Mouse (Mus musculus) mesoderm, embryonic 11.5 days (tissue): ENCODE measurements around the gene Pde8a.

Source experiments
- DNase-seq: peaks from one replicate; pipeline ENCODE4 v3.0.0-alpha.2; 2012; ENCODE audit warnings: low read depth, low spot score

Pde8a gene

GRCm38 (mm10) chr7:81336432-81336786 lies 123.0 kb downstream of the Pde8a start:
- peak; percentile 76 for DNase-seq

GRCm38 (mm10) chr7:81337785-81338521 lies 124.6 kb downstream of the Pde8a start:
- DNase-seq, result no peak

- no peak for DNase-seq
Measured at GRCm38 (mm10) chr7:81338522-81338873, 125.1 kb downstream of the Pde8a start.

DNA sequence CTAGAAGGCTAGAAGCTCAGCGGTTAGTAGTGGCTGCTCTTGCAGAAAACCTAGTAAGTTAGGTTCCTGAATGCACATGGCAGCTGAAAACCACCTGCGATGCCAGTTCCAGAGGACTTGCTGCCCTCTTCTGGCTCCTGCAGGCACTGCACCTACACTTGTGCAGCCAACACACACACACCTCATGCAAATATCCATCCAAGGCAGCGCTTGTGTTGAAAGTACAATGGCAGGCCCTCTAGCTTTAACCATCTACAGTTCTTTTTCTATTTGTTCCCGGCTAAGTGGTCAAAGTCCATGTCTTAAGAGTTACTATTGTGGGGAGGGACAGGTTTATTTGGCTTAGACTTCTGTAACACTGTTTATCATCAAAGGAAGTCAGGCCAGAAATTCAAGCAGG lies 126.4 kb downstream of the Pde8a start:
- DNase-seq, result peak; percentile 72

GRCm38 (mm10) chr7:81341563-81341962 lies 128.2 kb downstream of the Pde8a start:
- DNase-seq, result peak; percentile 39

- DNase-seq, result no peak
Measured at GRCm38 (mm10) chr7:81342356-81343094, 129.1 kb downstream of the Pde8a start.

DNA sequence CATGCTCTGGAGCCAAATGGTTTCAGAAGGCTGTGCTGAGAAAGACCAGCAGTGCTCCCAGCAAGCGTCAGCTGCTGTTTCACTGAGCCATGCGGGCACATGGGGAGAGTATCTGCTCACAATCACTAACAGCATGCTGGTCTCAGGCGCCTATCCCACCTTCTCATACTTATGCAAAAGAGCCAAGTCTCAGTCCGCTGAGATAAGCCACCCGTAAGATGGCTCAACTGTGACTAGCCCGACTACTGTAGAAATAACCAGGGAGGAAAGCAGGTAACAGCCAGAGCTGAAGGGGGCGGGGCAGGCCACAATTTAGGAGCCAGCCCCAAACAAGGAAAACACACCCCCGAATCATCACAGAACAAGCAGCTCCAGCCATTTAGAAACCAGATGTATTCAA lies 129.9 kb downstream of the Pde8a start:
- no peak for DNase-seq

GRCm38 (mm10) chr7:81343831-81344230 lies 130.4 kb downstream of the Pde8a start:
- DNase-seq, result no peak

DNA sequence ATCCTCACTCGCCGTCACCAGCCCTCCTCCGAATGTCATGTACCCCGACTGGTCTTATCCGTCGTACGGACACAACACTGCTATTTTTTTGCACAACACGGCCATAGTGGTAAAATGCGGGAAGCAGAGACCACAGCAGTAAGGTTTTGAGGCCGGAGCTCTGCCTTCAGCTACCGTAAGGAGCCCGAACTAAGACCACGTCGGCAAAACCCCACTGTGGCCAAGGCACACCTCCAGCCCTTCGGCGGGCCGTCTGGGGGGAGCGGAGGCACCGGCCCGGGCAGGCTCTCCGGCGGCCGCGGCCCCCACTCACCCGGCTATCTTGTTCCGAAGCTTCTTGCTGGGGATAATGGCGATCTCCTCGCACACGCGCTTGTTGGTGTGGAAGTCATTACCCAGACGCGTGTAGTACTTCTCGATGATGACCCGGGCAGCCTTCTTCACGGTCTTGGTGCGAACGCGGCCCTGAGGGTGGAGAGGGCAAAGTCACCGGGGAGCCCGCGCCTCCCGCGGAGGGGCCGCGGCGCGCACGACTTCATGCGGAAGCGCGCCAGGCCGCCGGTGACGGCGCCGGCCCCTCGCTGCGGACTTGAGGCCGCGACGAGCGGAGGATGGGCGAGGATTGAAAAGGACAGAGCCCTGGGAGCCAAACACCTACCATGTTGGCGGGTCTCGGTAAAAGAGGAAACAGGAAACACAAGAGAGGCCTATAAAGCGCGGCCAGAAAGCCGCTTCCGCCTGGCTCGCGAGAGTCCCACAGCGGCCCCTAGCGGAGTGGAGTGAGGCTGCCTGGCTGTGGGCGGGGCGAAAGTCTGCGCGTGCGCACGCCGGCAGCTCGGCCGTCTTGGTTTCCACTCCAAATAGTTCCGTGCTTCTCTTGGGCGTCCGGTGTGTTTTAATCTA lies 131.4 kb downstream of the Pde8a start, which contains the start of gene Rps17:
Gene Rps17, minus strand, starts transcription at position 711 of the 903 bp plus-strand sequence.
- peak; percentile 96 for DNase-seq

DNA sequence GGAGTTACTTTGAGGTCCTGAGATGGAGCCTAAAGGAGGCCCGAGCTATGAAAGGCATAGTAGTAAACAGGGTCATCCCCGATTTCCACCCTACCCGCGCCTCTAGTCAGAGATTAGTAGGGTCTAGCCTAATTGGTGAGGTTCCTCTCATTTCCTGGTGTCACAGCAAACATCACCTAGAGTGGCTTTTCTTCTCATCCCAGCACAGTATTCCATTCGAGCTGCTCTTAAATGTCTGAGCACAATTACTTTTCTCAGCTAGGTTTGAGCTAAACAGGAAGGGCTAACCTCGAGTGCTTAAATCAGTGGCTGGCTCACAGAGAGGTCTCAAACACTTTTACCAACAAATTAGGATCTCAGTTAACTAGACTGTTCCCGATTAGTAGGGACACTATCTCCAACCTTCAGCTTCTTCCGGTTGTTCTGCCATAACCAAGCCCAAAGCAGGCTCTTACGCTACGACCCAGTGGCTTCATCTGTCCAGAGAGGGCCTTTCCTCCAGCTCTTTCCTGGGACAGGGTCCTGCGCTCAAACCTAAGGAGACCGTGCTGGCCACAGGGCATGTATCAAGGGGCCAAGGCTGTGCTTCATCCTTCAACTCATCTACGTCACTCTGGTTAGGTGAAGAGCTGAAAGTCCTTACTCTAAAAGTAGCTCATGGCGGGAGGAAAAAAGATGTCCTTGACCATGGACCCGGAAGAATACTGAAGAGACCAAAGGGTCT lies 132.2 kb downstream of the Pde8a start:
- no peak for DNase-seq

DNA sequence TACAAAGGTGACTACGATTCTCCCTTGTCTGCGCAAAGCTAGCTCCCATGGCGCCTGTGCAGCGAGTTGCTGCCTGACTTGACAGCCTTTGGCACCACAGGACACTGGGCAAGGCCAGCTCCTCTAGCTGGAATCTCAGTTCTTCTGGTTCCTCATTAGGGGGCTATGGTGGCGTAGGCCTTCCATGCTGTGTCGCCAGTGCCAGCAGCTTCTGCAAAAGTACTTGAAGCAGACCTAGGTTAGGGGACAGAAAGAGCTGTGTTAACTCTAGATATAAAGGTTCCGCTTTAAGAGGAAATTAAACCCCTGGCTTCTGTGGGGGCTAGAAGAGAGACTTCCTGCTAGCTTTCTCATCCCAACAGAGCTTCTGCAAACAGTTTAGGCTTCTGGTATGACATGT lies 134.8 kb downstream of the Pde8a start:
- no peak for DNase-seq

DNA sequence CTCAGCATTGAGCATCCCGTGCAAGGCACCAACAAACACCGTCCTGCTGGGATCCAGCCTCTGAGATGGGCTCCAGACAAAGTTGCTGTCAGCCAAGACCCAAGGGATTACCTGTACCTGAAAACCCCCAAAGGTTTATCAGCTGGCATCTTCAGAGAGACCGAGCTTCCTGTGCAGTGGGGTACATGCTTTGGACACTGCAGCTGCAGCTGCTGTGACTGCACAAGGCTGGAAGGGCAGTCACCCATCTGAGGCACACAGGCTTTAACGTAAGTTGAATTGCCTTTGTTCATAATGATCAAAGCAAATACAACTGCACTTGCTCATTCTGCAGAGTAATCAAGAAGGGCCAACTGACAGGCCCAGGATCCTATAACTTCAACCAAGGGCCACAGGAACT lies 138.4 kb downstream of the Pde8a start:
- DNase-seq, result no peak

DNA sequence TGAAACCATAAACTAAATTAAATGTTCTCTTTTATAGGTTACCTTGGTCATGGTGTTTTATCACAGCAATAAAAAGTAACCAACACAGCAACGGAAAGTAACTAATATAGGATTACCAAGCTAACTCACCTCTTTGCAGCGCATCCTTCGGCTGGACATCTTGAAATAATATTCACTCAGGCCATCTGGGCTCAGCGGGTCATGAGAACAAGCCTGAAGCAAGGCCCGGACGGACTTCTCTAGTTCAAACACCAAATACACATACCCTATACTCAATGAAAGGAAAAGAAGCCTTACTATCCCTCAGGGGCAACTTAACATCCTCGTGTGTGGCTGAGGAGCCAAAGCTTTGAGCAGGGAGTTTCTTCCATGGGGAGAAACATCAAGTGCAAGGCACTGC lies 142.3 kb downstream of the Pde8a start:
- no peak for DNase-seq

GRCm38 (mm10) chr7:81356360-81356759 lies 143.0 kb downstream of the Pde8a start:
- DNase-seq, result no peak

DNA sequence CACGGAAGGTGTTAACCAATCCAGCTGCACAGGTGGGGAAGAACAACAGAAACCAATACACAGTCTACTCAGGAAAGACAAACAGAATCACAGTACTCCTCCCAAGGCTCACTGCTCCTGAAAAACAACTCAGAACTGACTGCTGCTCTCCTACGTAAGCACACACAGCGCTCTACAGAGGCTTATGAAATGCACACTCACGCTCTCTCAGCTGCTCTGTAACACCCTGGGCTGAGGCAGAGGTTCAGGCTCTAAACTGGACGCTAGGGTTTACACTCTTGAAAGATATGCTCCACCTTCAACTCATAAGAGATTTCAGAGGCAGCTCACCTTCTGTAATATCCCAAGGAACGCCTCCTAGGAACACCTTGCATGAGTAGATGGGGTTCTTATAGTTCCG lies 143.6 kb downstream of the Pde8a start:
- no peak for DNase-seq

GRCm38 (mm10) chr7:81367946-81368345 lies 154.6 kb downstream of the Pde8a start:
- no peak for DNase-seq

DNA sequence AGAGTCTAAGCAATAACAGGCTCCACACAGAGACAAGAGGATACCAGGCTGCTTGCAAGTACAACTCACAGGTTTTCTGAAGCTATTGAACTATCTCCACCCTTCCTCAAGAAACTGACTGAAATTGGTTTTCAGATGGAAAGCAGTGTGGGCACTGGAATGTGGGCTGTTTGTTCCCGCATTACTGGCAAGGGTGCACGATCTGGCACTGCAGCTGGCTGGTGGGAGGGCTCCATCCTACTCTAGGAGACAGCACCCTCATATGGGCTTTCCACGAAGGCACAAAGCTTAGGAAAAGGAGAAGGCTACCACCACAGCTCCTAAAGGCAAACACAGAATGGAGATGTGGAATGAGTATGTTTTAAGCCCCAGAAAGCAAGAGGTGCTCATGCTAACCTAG lies 156.3 kb downstream of the Pde8a start:
- no peak for DNase-seq

- no peak for DNase-seq
Measured at GRCm38 (mm10) chr7:81371811-81372210, 158.4 kb downstream of the Pde8a start.

- peak; percentile 68 for DNase-seq
Measured at GRCm38 (mm10) chr7:81372337-81372920, 159.0 kb downstream of the Pde8a start.

DNA sequence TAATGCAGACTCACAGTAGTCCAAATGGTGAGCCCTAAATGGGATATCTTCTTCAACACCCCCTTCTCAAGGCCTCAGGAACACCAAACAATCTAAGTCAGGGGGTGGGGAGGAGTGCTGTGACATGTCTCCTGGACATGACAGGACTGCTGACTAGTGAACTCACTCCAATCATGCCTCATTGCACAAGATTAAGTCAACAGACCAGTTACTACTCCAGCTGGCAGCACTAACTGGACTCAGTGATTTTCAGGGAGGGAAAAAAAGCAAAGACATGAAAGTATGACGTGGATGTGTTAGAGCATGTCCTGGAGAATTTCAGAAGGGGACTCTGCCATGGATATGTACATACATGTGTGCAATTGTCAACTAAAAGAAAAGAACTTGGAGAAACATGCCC lies 166.0 kb downstream of the Pde8a start:
- DNase-seq, result no peak
